Mouse (Mus musculus) CH12.LX (cell line): ENCODE measurements around the gene Bhlhe41. TPM values are rescaled to one million over a fixed set of nuclear protein-coding genes. Genes with fewer than 3 reads are reported as not detected.
A peak's percentile ranks its signal among the peaks of the same experiment; 100 is the strongest.

Source experiments
- DNase-seq: peaks from one replicate; pipeline ENCODE4 v3.0.0-alpha.2; 2013; ENCODE audit errors: extremely low read depth
- H3K27ac ChIP-seq: 2 replicates; pipeline ENCODE4 v1.5.1; 2012; ENCODE audit warnings: low read depth, mild to moderate bottlenecking, control low read depth, moderate library complexity; ENCODE audit not compliant: insufficient read depth
- H3K27me3 ChIP-seq: replicated peaks from 2 replicates; pipeline ENCODE3; 2012; ENCODE audit warnings: inconsistent platforms
- H3K36me3 ChIP-seq, 2 experiments: replicated peaks in 1 of 2; 2 replicates each; pipeline versions ENCODE3 to v1.6.1; 2012; ENCODE audit warnings: inconsistent platforms in 1 of 2, low read length in 1 of 2, mild to moderate bottlenecking in 1 of 2, mixed read lengths in 1 of 2, moderate library complexity in 1 of 2; ENCODE audit not compliant: control insufficient read depth in 1 of 2, insufficient read depth in 1 of 2
- H3K4me1 ChIP-seq, 2 experiments: 2 replicates each; pipeline ENCODE4 v1.6.1; 2012; ENCODE audit warnings: inconsistent platforms in 1 of 2, moderate library complexity in 1 of 2; ENCODE audit not compliant: insufficient read depth in 2 of 2, control insufficient read depth in 1 of 2
- H3K4me2 ChIP-seq: 2 replicates; pipeline ENCODE4 v1.6.1; 2012; ENCODE audit warnings: low read depth, mild to moderate bottlenecking, control low read depth; ENCODE audit not compliant: poor library complexity, insufficient read depth, severe bottlenecking
- H3K4me3 ChIP-seq, 3 experiments: fragments of 150-350 bp in 1 of 3; sonication (generic) in 1 of 3; replicated peaks in 1 of 3; 2 replicates each; pipeline versions ENCODE3 to v1.5.1; 2011 to 2012; ENCODE audit warnings: low read depth in 2 of 3, low read length in 2 of 3, mild to moderate bottlenecking in 2 of 3, moderate library complexity in 2 of 3, control low read depth in 1 of 3, improper control_type of control experiment in 1 of 3, inconsistent platforms in 1 of 3, mixed read lengths in 1 of 3; ENCODE audit not compliant: poor library complexity in 1 of 3
- H3K79me2 ChIP-seq: replicated peaks from 2 replicates; pipeline ENCODE4 v1.6.1; 2012; ENCODE audit warnings: mild to moderate bottlenecking, moderate library complexity; ENCODE audit not compliant: control insufficient read depth, poor library complexity, insufficient read depth, severe bottlenecking; ENCODE audit errors: extremely low read depth
- H3K9ac ChIP-seq: 2 replicates; pipeline ENCODE4 v1.6.1; 2012; ENCODE audit warnings: low read depth, mild to moderate bottlenecking, control low read depth, moderate library complexity; ENCODE audit not compliant: insufficient read depth
- H3K9me3 ChIP-seq: replicated peaks from 2 replicates; pipeline ENCODE3; 2012; ENCODE audit warnings: low read length, inconsistent platforms, mixed read lengths
- BHLHE40 ChIP-seq: IDR thresholded peaks from 2 replicates; pipeline ENCODE4 v1.6.1; 2011; ENCODE audit warnings: mild to moderate bottlenecking, low read depth, low read length, improper control_type of control experiment
- CTCF ChIP-seq, 2 experiments: IDR thresholded peaks in 1 of 2; conservative IDR thresholded peaks in 1 of 2; 2 replicates each; pipeline ENCODE4 v1.5.1; 2011 to 2012; ENCODE audit warnings: low read depth in 2 of 2, low read length in 2 of 2, improper control_type of control experiment in 1 of 2, inconsistent platforms in 1 of 2, mild to moderate bottlenecking in 1 of 2, moderate library complexity in 1 of 2
- ELF1 ChIP-seq: IDR thresholded peaks from 2 replicates; pipeline ENCODE4 v1.6.1; 2014; ENCODE audit warnings: low read depth, mild to moderate bottlenecking, inconsistent platforms, low read length, improper control_type of control experiment
- EP300 ChIP-seq: IDR thresholded peaks from 2 replicates; pipeline ENCODE4 v1.6.1; 2011; ENCODE audit warnings: low read length, improper control_type of control experiment
- IRF4 ChIP-seq: IDR thresholded peaks from 2 replicates; pipeline ENCODE4 v1.6.1; 2014; ENCODE audit warnings: low read depth, mild to moderate bottlenecking, inconsistent platforms, low read length, improper control_type of control experiment
- JUN ChIP-seq: IDR thresholded peaks from 2 replicates; pipeline ENCODE4 v1.6.1; 2011; ENCODE audit warnings: low read depth, mild to moderate bottlenecking, low read length, improper control_type of control experiment, moderate library complexity; ENCODE audit not compliant: insufficient read depth
- MAFK ChIP-seq: IDR thresholded peaks from 2 replicates; pipeline ENCODE4 v1.6.1; 2011; ENCODE audit warnings: low read length, improper control_type of control experiment; ENCODE audit not compliant: insufficient replicate concordance
- MYC ChIP-seq: IDR thresholded peaks from 2 replicates; pipeline ENCODE4 v1.6.1; 2011; ENCODE audit warnings: low read depth, mild to moderate bottlenecking, improper control_type of control experiment, low read length
- NELFE ChIP-seq: IDR thresholded peaks from 2 replicates; pipeline ENCODE4 v1.6.1; 2011; ENCODE audit warnings: low read depth, low read length, improper control_type of control experiment
- RCOR1 ChIP-seq: conservative IDR thresholded peaks from 2 replicates; pipeline ENCODE4 v1.6.1; 2012; ENCODE audit warnings: low read depth, mild to moderate bottlenecking, inconsistent platforms, low read length, improper control_type of control experiment
- SMC3 ChIP-seq: IDR thresholded peaks from 2 replicates; pipeline ENCODE4 v1.6.1; 2011; ENCODE audit warnings: low read depth, low read length, improper control_type of control experiment
- TBP ChIP-seq: conservative IDR thresholded peaks from 2 replicates; pipeline ENCODE4 v1.6.1; 2011; ENCODE audit warnings: low read depth, low read length, improper control_type of control experiment
- UBTF ChIP-seq: IDR thresholded peaks from 2 replicates; pipeline ENCODE4 v1.6.1; 2012; ENCODE audit warnings: low read depth, mild to moderate bottlenecking, inconsistent platforms, low read length, improper control_type of control experiment, moderate library complexity
- USF1 ChIP-seq: IDR thresholded peaks from 2 replicates; pipeline ENCODE4 v1.6.1; 2014; ENCODE audit warnings: low read depth, mild to moderate bottlenecking, inconsistent platforms, low read length, improper control_type of control experiment
- USF2 ChIP-seq: conservative IDR thresholded peaks from 2 replicates; pipeline ENCODE4 v1.6.1; 2011; ENCODE audit warnings: low read depth, low read length, improper control_type of control experiment
- ZC3H11A ChIP-seq: IDR thresholded peaks from 2 replicates; pipeline ENCODE4 v1.6.1; 2012; ENCODE audit warnings: low read depth, mild to moderate bottlenecking, inconsistent platforms, low read length, improper control_type of control experiment
- ZKSCAN1 ChIP-seq: IDR thresholded peaks from 2 replicates; pipeline ENCODE4 v1.6.1; 2012; ENCODE audit warnings: low read depth, inconsistent platforms, low read length, improper control_type of control experiment, borderline replicate concordance
- ZMIZ1 ChIP-seq: IDR thresholded peaks from 2 replicates; pipeline ENCODE4 v1.6.1; 2012; ENCODE audit warnings: low read depth, mild to moderate bottlenecking, inconsistent platforms, low read length, improper control_type of control experiment
- ZNF384 ChIP-seq: IDR thresholded peaks from 2 replicates; pipeline ENCODE4 v1.6.1; 2012; ENCODE audit warnings: low read depth, low read length, improper control_type of control experiment, inconsistent platforms
- dilution Hi-C: fragments of 300-500 bp; cut with MboI; formaldehyde crosslinking; loops from 2 replicates; pipeline ENCODE4 v1.14.3; 2020; ENCODE audit warnings: low sequenced_read_pairs; ENCODE audit not compliant: extremely low pct_unique_long_range_greater_than_20kb, extremely low pct_ligation_motif_present
- in situ Hi-C: fragments of 300-500 bp; cut with MboI; formaldehyde crosslinking; loops from 3 replicates; pipeline ENCODE4 v1.14.3; 2019; ENCODE audit warnings: low sequenced_read_pairs, low pct_ligation_motif_present, low pct_unique_long_range_greater_than_20kb, mixed read lengths
- polyA plus RNA-seq: library from polyadenylated mRNA; unstranded; fragments of >175 nt; gene quantifications from 2 replicates; pipeline ENCODE4 v1.2.1, GENCODE M21; 2012; ENCODE audit warnings: low read depth; ENCODE audit not compliant: insufficient read length
- total RNA-seq, 2 experiments: library from RNA; depleted of rRNA; stranded (reverse); fragments of 300-350 nt in 1 of 2; fragments of >200 nt in 1 of 2; gene quantifications; 2 replicates each; pipeline ENCODE4 v1.2.3; 2012 to 2014

Bhlhe41 gene
- total and polyA plus RNA-seq, 3 experiments: 12.5 to 105 (median 12.6) TPM

DNA sequence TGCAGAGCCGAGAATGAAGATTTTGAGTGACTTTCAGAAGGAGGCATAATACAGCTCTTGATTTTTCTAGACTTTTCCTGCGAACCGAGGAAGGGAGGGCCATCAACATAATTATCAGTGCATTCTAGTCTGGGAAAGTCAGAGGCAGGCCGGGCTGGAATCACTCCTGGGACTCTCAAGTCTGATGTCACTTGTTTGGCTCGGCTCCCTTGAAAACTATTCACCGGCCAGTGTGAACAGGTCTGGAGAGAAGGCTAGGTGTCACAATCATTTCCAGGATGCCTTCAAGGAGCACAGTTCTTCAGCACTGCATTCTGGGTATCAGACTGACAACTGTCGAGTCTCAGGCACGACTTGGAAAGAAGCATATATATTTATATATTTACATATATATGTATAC lies 20.9 kb upstream of the Bhlhe41 start:
- Histone ChIP-seq H3K79me2 (no peaks in the 10 kb centered on the region), H3K4me3 (no peak overlapping the region), H3K4me1 (peaks cover 46 to 86% of the 10 kb centered on the region in 2 experiments), H3K36me3 (no peaks in the 10 kb centered on the region), H3K4me2 (peak overlapping the region; percentile 51), H3K27ac (no peak overlapping the region; the same call in 1 of the 2 replicates), H3K9me3 (no peaks in the 10 kb centered on the region), H3K27me3 (no peaks in the 10 kb centered on the region), H3K9ac (peak overlapping the region; percentile 40; the same call in 1 of the 2 replicates)
- dilution Hi-C loops: no loop called here
- no peak for TF ChIP-seq EP300
- TF ChIP-seq IRF4: no peak
- TF ChIP-seq JUN: no peak
- TF ChIP-seq UBTF: no peak
- no peak for TF ChIP-seq ZNF384
- in situ Hi-C loops: no loop called here
- no peak for DNase-seq

DNA sequence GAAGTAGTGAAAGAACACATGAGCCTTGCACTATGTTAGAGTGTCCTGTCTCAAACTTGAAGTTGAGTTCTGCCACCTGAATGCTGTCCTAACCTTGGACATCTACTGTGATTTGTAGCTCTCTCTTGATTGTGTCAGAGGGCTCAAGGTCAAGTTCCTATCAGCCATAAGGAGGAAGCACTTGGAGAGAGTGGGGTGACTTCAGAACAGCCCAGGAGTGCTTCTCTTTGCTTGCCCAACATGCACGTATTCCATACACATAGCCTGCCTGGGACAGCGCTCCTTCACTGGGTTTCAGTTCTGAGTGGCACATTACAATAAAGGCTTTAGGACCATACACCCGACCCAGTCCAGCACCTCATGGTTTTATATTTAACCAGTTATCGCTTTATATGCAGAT lies 19.7 kb upstream of the Bhlhe41 start:
- H3K9ac ChIP-seq: no peak overlapping the region
- dilution Hi-C loops: no loop called here
- no peaks in the 10 kb centered on the region for H3K27me3 ChIP-seq
- no peaks in the 10 kb centered on the region for H3K79me2 ChIP-seq
- peaks cover 46 to 86% of the 10 kb centered on the region in 2 experiments for H3K4me1 ChIP-seq
- H3K27ac ChIP-seq: peak overlapping the region; percentile 95
- no peak for DNase-seq
- no peaks in the 10 kb centered on the region for H3K9me3 ChIP-seq
- no peak overlapping the region for H3K4me3 ChIP-seq
- H3K36me3 ChIP-seq: no peaks in the 10 kb centered on the region
- in situ Hi-C loops: no loop called here
- H3K4me2 ChIP-seq: no peak overlapping the region
- TF ChIP-seq ELF1 (no peak), IRF4 (no peak), ZMIZ1 (no peak), USF1 (no peak), RCOR1 (no peak), TBP (no peak), USF2 (no peak), CTCF (conservative IDR thresholded peaks at IDR 0.05 in 1 of 2, IDR thresholded peaks at IDR 0.05 in 1 of 2; ENCODE audit: low read depth in 2 of 2, low read length in 2 of 2) (no peak), UBTF (no peak), BHLHE40 (no peak), SMC3 (no peak), NELFE (no peak), MYC (no peak), MAFK (no peak), ZKSCAN1 (no peak), ZC3H11A (no peak)
